Mouse (Mus musculus) cerebellum, postnatal 25 days (tissue): ENCODE measurements at regions not wholly inside any gene's neighbourhood (a gene's known extent, or its start where the extent isn't known, plus 50 kb on each side); places are given as distances from the start of the nearest gene placed in this dataset.

Experiments used
- DNase-seq, 2 experiments: peaks; one replicate each; pipeline ENCODE4 v3.0.0; 2021; ENCODE audit warnings: mixed read lengths in 2 of 2

DNA sequence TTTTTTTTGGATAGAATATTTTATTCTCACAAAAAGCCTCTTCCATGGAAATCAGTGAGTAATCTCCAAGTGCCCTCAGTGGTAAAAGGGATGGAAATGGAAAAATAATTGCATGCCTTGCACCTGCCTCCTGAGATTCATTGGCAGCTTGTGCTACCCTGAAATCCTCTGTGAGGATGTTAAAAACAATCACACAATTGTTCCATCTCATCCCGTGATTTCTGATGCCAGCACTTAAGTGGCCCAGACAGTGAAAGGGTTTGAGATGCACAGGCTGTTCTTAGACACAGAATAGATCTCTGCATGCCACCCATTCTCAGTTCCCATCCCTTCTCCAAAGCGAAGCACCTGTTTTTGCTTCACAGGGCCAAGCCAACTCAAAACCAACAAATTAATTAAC is 398.9 kb upstream of the Cd180 start:
- no peak for DNase-seq

DNA sequence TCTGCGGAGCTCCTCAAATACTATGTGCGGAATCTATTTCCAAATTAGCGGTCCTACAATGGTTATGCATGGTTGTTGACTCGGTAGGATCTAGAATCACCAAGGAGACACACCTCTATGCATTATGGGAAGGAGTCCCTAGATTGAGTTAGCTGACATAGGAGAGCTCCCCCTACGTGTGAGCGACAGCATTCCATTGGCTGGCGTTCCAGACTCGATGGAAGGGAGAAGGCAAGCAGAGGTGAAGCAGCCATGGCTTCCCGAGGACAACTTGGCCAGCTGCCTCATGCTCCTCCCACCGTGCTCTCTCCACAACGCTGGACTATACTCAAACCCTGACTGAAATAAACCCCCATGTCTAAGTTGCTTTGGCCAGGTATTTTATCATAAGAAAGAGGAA is 398.3 kb upstream of the Cd180 start:
- DNase-seq, result no peak

GRCm38 (mm10) chr13:102307983-102308382 is 385.4 kb upstream of the Cd180 start:
- no peak for DNase-seq

- no peak for DNase-seq
Observed at GRCm38 (mm10) chr13:102312096-102312495, 381.3 kb upstream of the Cd180 start.

GRCm38 (mm10) chr13:102315921-102316692 is 377.3 kb upstream of the Cd180 start:
- DNase-seq, result no peak

DNA sequence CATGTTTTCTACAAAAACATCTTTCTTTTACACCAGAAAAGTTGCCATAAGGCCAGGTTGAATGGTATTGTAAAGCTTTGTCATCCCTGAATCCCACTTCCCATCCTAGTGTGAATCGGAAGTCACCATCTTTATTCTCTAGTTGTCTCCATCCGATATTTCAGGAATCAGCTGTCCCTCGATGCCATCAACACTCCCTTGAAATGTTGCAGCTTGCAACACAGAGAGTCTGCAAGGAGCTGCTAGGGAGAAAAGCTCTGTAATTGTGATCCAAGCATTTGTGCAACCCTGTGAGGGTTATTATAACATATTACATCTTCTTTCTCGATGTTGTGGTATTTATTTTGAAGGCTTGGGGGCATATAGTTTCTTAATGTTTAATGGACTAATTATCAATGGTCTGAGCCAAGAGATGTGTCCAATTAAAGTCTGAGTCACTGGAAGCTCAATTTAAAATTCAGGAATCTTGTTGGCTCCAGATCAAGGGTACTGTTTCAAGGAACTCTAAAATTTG is 374.4 kb upstream of the Cd180 start:
- DNase-seq, result no peak

DNA sequence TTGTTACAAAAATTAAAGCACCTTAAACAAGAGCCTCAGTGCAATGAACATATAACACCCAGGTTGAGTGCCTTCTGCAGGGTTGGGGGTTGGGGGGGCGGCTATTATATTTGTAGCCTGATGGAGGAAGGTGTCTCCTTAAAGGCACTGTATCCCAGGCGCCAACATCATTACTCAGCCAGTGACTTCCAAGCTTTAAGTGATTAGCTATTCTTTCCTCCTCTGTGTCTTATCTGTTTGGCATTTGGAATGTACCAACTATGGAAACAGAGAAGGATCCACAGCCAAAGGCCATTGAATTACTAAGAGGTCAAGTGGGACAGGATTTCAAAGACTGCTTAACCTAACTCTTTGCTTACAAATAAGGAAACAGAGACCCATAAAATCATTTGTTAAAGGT is 373.9 kb upstream of the Cd180 start:
- no peak for DNase-seq

DNA sequence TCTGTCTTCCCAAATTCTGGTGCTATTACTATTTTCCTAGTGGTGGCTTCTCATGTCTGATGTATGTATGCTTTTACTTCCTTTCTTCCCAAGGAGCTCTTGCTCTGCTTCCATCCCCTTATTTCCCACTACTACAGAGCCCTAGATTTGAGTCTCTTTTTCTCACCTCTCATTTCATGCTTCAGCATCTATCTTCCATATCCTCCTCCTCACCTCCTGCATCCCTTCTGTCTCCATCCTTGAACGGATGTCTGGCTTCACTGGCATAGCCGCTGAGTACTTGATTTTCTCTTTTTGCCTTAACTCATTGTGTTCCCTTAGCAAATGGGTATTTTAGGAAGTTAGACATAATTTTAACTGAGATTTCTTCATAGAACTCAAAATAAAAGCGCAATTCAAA is 369.5 kb upstream of the Cd180 start:
- no peak for DNase-seq

DNA sequence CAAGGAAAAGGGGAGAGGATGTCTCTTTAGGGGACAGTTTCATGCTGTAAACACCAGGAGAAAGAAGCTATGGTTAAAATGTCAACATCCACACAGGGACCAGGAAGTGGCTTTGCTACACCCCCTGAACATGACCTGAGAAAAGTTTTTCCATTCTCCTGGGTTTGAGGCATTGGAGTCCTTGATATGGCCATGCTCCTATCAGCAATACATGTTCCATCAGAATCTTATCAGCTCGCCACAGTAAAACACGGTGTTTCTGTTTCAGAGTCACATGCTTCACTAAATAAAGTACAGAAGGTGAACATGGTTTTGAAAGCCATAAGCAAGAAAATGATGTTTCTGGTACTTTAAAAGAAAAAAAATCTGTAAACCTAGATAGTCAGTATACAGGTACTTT is 367.4 kb upstream of the Cd180 start:
- DNase-seq, result no peak

GRCm38 (mm10) chr13:102326544-102326943 is 366.8 kb upstream of the Cd180 start:
- no peak for DNase-seq

GRCm38 (mm10) chr13:102333667-102334066 is 359.7 kb upstream of the Cd180 start:
- DNase-seq, result peak in 1 of 2 experiments; percentile 14

DNA sequence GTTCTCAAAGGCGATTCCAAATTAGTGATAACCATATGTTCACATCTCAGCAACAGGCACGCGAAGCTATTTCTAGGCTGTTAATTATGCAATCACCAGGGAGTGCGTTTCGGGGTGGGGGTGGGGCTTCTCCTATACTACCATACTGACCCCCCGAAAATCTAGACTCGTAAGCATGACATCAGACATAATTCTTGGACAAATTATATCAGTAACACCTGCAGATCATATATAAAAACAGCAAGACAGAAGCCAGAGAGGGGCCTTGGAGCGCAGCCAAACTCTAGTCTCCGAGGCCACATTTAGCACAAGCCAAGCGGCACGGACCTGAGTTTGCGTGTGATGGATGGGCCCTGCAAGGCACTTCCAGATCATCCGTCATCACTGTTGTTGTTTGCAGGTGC is 359.2 kb upstream of the Cd180 start:
- DNase-seq, result peak; percentile 75 to 76

GRCm38 (mm10) chr13:102343236-102343635 is 350.1 kb upstream of the Cd180 start:
- no peak for DNase-seq

DNA sequence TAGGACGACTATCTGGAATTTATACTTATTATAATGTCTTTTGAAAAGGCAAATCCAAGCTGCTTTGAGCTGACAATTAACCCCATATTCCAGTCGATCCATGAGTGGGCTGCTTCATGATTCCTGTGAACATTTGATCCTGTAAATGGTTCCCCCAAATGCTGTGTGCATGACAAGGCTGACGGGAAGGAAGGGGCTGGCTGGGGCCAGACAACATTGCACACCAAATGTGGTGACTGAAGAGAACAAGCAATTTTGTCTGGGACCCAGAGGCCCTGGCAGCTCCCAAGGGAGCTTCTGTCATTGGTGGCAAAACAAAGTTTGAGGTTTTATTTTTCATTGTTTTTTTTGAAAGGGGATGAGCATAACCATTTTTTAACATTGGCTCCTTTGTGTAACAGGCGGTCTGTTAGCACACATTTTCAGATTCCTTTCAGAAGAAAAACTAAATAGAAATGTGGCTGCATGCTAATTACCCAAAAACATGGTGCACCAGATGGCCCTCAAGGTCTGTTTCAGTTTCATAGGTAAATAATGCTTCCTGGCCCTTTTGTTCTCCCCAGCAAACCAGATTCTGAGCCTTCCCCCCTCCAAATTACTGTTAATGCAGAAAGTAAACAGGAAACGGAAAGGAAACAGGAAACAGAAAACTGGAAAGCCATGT is 348.6 kb upstream of the Cd180 start:
- DNase-seq, result no peak

DNA sequence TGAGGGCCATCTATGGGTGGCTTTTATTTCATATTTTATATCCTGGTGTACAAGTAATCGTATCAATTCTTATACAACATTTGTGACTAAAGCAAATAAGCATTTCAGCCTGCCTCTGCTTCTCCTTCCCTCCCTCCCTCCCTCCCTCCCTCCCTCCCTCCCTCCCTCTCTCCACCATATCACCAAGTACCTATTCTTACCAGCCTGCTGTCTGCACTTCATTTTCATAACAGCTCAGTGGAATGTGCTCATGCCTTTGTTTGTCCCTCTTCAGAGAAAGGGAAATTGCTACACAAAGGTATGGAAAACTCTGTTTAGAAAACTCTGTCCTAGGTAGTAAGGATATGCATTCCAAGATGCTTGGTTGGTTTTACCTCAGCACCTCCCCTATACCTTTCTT is 343.9 kb upstream of the Cd180 start:
- DNase-seq, result no peak

GRCm38 (mm10) chr13:102352073-102352854 is 341.1 kb upstream of the Cd180 start:
- DNase-seq, result no peak

GRCm38 (mm10) chr13:102355569-102355968 is 337.8 kb upstream of the Cd180 start:
- DNase-seq, result no peak

GRCm38 (mm10) chr13:102372451-102373082 is 320.8 kb upstream of the Cd180 start:
- DNase-seq, result no peak

DNA sequence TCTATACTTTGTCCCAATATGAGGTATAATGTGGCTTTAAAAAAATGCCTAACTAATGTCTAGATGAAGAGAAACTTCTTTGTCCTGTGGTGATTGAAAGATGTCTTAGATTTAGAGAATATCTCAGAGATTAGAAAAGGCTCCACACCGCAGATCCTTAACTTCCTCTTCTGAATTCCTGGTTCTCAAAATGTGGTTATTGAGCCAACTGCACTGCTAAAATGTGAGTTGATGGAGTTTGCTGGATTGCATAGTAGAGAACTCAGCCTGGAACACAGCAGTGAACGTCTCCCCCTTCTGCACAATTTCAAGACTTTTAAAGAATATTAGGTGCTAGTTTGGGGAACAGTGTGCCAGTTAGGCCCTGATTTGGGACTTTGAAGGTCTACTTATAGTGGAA is 312.7 kb upstream of the Cd180 start:
- no peak for DNase-seq

- DNase-seq, result no peak
Observed at GRCm38 (mm10) chr13:102391911-102392310, 301.4 kb upstream of the Cd180 start.

DNA sequence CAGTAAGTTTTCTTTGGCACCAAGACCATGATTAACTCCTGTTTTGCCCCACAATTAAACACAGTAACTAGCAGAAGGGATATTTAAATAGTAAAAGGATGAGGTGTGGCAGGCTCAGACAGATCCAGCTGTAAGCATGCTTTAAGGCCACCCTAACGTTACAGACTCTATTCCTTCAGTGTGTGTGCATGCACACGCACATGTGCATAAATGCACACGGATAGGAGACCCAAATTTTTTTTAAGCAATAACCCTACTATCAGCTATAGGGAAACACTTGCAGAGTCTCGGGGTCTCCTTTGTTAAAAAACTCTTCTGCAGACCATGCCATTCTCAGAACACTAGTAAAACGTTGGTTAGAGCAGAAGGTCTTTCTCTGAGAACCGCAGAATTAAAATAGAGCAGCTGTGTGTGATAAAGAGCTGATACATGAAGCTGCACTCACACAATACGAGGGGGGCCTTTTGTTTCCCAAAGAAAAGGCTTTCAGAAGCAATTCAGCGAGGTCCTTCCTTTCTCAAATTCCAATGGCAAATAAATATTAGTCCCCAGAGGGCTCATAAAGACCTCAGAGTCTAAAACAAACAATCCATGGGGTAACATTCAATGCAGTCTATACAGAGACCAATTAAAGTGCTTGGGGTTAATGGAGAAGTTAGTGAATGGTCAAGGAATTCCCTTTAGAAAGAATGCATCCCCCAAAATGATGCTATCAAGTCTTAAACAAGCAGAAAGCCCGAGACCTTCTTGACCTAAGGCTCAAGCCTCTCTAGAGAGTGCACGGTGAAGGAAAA is 300.3 kb upstream of the Cd180 start:
- DNase-seq, result no peak

GRCm38 (mm10) chr13:102393662-102393970 is 299.7 kb upstream of the Cd180 start:
- DNase-seq, result no peak
